In the genomic region with DNA sequence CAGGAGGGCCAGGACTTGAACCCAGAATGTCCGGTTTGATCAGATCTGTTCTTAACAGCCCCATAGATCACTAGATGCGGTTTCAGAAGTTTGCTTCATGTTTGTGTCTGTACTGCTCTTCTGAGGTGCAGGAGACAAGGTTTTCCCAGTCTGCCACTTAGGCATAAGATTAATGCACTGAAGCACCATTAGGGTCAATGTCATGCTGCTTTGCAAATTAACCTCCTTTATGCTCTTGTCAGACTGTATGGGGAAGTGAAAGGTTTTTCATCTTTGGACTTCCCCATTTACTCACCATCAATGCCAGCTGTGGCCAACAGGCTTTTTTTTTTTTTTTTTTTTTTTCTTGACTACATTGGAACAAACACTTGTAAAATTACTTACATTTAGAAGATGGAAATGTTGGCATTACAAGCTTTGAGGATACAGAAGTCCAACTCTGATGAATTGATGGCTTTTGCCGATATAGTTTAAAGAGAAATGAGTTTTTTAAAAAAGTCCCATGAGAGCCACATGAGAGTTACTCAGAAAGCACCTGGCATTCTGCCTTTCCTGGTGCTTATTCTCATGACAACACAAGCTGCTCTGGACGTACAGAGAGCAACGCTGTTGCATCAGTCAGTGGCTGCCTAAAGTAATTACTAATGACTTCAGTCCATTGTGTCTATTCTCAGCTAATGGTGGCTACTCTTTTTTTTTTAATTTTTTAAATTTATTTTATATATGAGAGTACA, we compare ENCODE assay signal across 14 mouse cellular contexts.
DNase-seq lines count a peak whose midpoint lies in the region; ATAC-seq and TF ChIP-seq lines count a peak whose summit lies in the region.
"Had no signal": no experiment of that assay in that cellular context is flagged by ENCODE, and none has a peak within 500 bp of the region (broad histone marks: within the 10 kb centered on the region; RNA-seq: fewer than 3 reads in every experiment).

No protein-coding gene starts in this region.

- H3K9ac ChIP-seq in hindbrain, embryonic 14.5 days, result no peak overlapping the region
- H3K9ac ChIP-seq in hindbrain, embryonic 12.5 days, result no peak overlapping the region
- no peak overlapping the region for H3K9ac ChIP-seq in stomach, postnatal 0 days (ENCODE audit: low read length)
- H3K9ac ChIP-seq: lung, embryonic 14.5 days; midbrain, embryonic 13.5 days had no signal

- no peak overlapping the region for H3K27ac ChIP-seq in hindbrain, embryonic 14.5 days
- H3K27ac ChIP-seq in hindbrain, embryonic 12.5 days, result no peak overlapping the region
- no peak overlapping the region for H3K27ac ChIP-seq in stomach, postnatal 0 days (replicated peaks)
- H3K27ac ChIP-seq: heart, adult 2 months; midbrain, embryonic 13.5 days had no signal

- 50% methylated on average over 5 of the region's 5 CpGs for WGBS in hindbrain, embryonic 14.5 days
- 67% methylated on average over 5 of the region's 5 CpGs for WGBS in hindbrain, embryonic 12.5 days
- WGBS in stomach, postnatal 0 days, result 77% methylated on average over 5 of the region's 5 CpGs

- H3K4me2 ChIP-seq in hindbrain, embryonic 14.5 days (replicated peaks), result no peak overlapping the region
- H3K4me2 ChIP-seq in hindbrain, embryonic 12.5 days (replicated peaks), result no peak overlapping the region
- H3K4me2 ChIP-seq in stomach, postnatal 0 days (replicated peaks; ENCODE audit: low read depth), result no peak overlapping the region
- H3K4me2 ChIP-seq: lung, embryonic 14.5 days; midbrain, embryonic 13.5 days had no signal

- no peak for TF ChIP-seq EP300 in stomach, postnatal 0 days (optimal IDR thresholded peaks at IDR 0.05)

- H3K9me3 ChIP-seq in hindbrain, embryonic 14.5 days (ENCODE audit: control insufficient read depth, low read length), result no peaks in the 10 kb centered on the region
- no peaks in the 10 kb centered on the region for H3K9me3 ChIP-seq in hindbrain, embryonic 12.5 days (replicated peaks)
- no peaks in the 10 kb centered on the region for H3K9me3 ChIP-seq in stomach, postnatal 0 days (ENCODE audit: control insufficient read depth, low read length)
- H3K9me3 ChIP-seq: midbrain, embryonic 13.5 days had no signal

- ATAC-seq in hindbrain, embryonic 14.5 days (ENCODE audit: low FRiP score), result no peak; the same call in 1 of the 2 replicates
- ATAC-seq in hindbrain, embryonic 12.5 days (ENCODE audit: low FRiP score), result no peak
- ATAC-seq in megakaryocyte progenitor cell, adult 5-6 weeks (replicated peaks; ENCODE audit: poor library complexity), result peak; percentile 85
- ATAC-seq in stomach, postnatal 0 days (ENCODE audit: low FRiP score, low TSS enrichment), result no peak
- ATAC-seq: midbrain, embryonic 13.5 days had no signal

- H3K4me1 ChIP-seq in hindbrain, embryonic 14.5 days (replicated peaks; ENCODE audit: control insufficient read depth, insufficient read depth, low read length), result no peaks in the 10 kb centered on the region
- no peaks in the 10 kb centered on the region for H3K4me1 ChIP-seq in hindbrain, embryonic 12.5 days
- no peaks in the 10 kb centered on the region for H3K4me1 ChIP-seq in stomach, postnatal 0 days (replicated peaks; ENCODE audit: control insufficient read depth, insufficient read depth)
- H3K4me1 ChIP-seq: midbrain, embryonic 13.5 days had no signal

- TF ChIP-seq CTCF in stomach, postnatal 0 days (IDR thresholded peaks at IDR 0.05; ENCODE audit: low read depth), result no peak

- H3K36me3 ChIP-seq in hindbrain, embryonic 14.5 days (replicated peaks; ENCODE audit: control insufficient read depth, insufficient read depth), result no peaks in the 10 kb centered on the region
- no peaks in the 10 kb centered on the region for H3K36me3 ChIP-seq in hindbrain, embryonic 12.5 days
- no peaks in the 10 kb centered on the region for H3K36me3 ChIP-seq in stomach, postnatal 0 days (ENCODE audit: control insufficient read depth, insufficient read depth, low read length)
- H3K36me3 ChIP-seq: midbrain, embryonic 13.5 days had no signal

- H3K27me3 ChIP-seq in hindbrain, embryonic 14.5 days (ENCODE audit: control insufficient read depth, insufficient read depth, low read length), result no peaks in the 10 kb centered on the region
- no peaks in the 10 kb centered on the region for H3K27me3 ChIP-seq in hindbrain, embryonic 12.5 days
- H3K27me3 ChIP-seq in stomach, postnatal 0 days (ENCODE audit: control insufficient read depth, insufficient read depth, low read length), result no peaks in the 10 kb centered on the region
- H3K27me3 ChIP-seq: midbrain, embryonic 13.5 days had no signal

- no peak overlapping the region for H3K4me3 ChIP-seq in hindbrain, embryonic 14.5 days (replicated peaks; ENCODE audit: low read length)
- H3K4me3 ChIP-seq in hindbrain, embryonic 12.5 days, result no peak overlapping the region
- no peak overlapping the region for H3K4me3 ChIP-seq in stomach, postnatal 0 days (ENCODE audit: low read depth, low read length)
- H3K4me3 ChIP-seq: heart, adult 2 months; midbrain, embryonic 13.5 days had no signal

- DNase-seq in hindbrain, embryonic 14.5 days (ENCODE audit: low spot score), result peak; percentile 31
- peak; percentile 91 for DNase-seq in A20 (ENCODE audit: low read depth, low spot score)
- DNase-seq in NIH3T3 (ENCODE audit: low read depth), result peak; percentile 47
- no peak for DNase-seq in urinary bladder, postnatal 4 days (ENCODE audit: low spot score in 2 of 2)
- no peak for DNase-seq in stomach, postnatal 0 days (ENCODE audit: low spot score)
- DNase-seq: cerebellum, postnatal 10 days; heart, postnatal 4 days; kidney, adult 11 months; lung, embryonic 14.5 days; thymus, postnatal 4 days had no signal

Comparison
In these comparisons a context has a peak if more than half of its experiments do, and no peak if none do; other contexts are left out.
1. DNase-seq: peak in hindbrain, embryonic 14.5 days (single experiment), A20 (single experiment) and NIH3T3 (single experiment); none in urinary bladder, postnatal 4 days (0 of 2) and stomach, postnatal 0 days (single experiment).